Mouse (Mus musculus) C2C12 (cell line): ENCODE results near the gene Cecr2. TPM values are rescaled to one million over a fixed set of nuclear protein-coding genes. Genes with fewer than 3 reads are reported as not detected.

Experiments
- H3K27me3 ChIP-seq: one replicate; pipeline ENCODE4 v1.6.1; 2011; ENCODE audit not compliant: control insufficient read depth, insufficient read depth, insufficient read length
- H3K36me3 ChIP-seq: one replicate; pipeline ENCODE4 v1.6.1; 2011; ENCODE audit not compliant: control insufficient read depth, insufficient read depth
- H3K4me3 ChIP-seq: one replicate; pipeline ENCODE4 v1.5.1; 2011; ENCODE audit warnings: mild to moderate bottlenecking, control low read depth; ENCODE audit not compliant: poor library complexity, insufficient read depth, severe bottlenecking
- H3K79me2 ChIP-seq: one replicate; pipeline ENCODE4 v1.6.1; 2011; ENCODE audit not compliant: control insufficient read depth, insufficient read depth
- H3K79me3 ChIP-seq: one replicate; pipeline ENCODE4 v1.6.1; 2011; ENCODE audit warnings: low read depth, control low read depth
- H3ac ChIP-seq: one replicate; pipeline ENCODE3; 2011; ENCODE audit warnings: low read depth; ENCODE audit not compliant: control insufficient read depth, insufficient read length
- CEBPB ChIP-seq: IDR thresholded peaks from one replicate; pipeline ENCODE4 v1.6.1; 2011; ENCODE audit warnings: low read depth, mild to moderate bottlenecking, control low read depth, moderate library complexity
- CTCF ChIP-seq: IDR thresholded peaks from one replicate; pipeline ENCODE4 v1.5.1; 2011; ENCODE audit not compliant: control insufficient read depth, insufficient read depth, insufficient read length
- FOSL1 ChIP-seq: IDR thresholded peaks from one replicate; pipeline ENCODE4 v1.8.0; 2011; ENCODE audit warnings: mild to moderate bottlenecking, low read length; ENCODE audit not compliant: poor library complexity, insufficient read depth, severe bottlenecking
- MAX ChIP-seq: IDR thresholded peaks from one replicate; pipeline ENCODE4 v1.6.1; 2011; ENCODE audit warnings: mild to moderate bottlenecking, control low read depth
- MYOD1 ChIP-seq: IDR thresholded peaks from one replicate; pipeline ENCODE4 v1.6.1; 2011; ENCODE audit warnings: low read depth; ENCODE audit not compliant: control insufficient read depth, insufficient read length
- MYOG ChIP-seq: IDR thresholded peaks from one replicate; pipeline ENCODE4 v1.6.1; 2011; ENCODE audit not compliant: control insufficient read depth, insufficient read length; ENCODE audit errors: extremely low read depth
- USF1 ChIP-seq: IDR thresholded peaks from one replicate; pipeline ENCODE4 v1.6.1; 2011; ENCODE audit warnings: low read depth, mild to moderate bottlenecking, control low read depth, moderate library complexity
- polyA plus RNA-seq: library from polyadenylated mRNA; unstranded; fragments of >200 nt; fragmentation: generic; extraction: Trizol; gene quantifications from one replicate; pipeline ENCODE4 v1.2.1, GENCODE M21; 2012; ENCODE audit warnings: missing spikeins

The Cecr2 gene
- polyA plus RNA-seq, 1 experiment: 0.01 TPM

- H3K36me3 ChIP-seq: no peaks in the 10 kb centered on the region
Measured at GRCm38 (mm10) chr6:120665415-120665815, 754 bp upstream of the Cecr2 start.

GRCm38 (mm10) chr6:120666761-120667421, 722 bp downstream of the Cecr2 start:
- TF ChIP-seq FOSL1 (no peak), MAX (no peak), USF1 (no peak), MYOG (no peak), CTCF (no peak), MYOD1 (no peak), CEBPB (no peak)
- Histone ChIP-seq H3K4me3 (peak overlapping the region; percentile 18), H3K79me2 (no peaks in the 10 kb centered on the region), H3ac (peak overlapping the region; percentile 73), H3K27me3 (peaks cover 62% of the 10 kb centered on the region), H3K79me3 (no peaks in the 10 kb centered on the region), H3K36me3 (no peaks in the 10 kb centered on the region)

More at GRCm38 (mm10) chr6:120665415-120665815, 754 bp upstream of the Cecr2 start:
- Histone ChIP-seq H3ac (no peak overlapping the region), H3K27me3 (peaks cover 63% of the 10 kb centered on the region), H3K79me2 (no peaks in the 10 kb centered on the region), H3K4me3 (no peak overlapping the region), H3K79me3 (no peaks in the 10 kb centered on the region)
- no peak for TF ChIP-seq MYOD1
- TF ChIP-seq CTCF: no peak
- no peak for TF ChIP-seq USF1
- TF ChIP-seq MAX: no peak
- no peak for TF ChIP-seq CEBPB
- TF ChIP-seq FOSL1: no peak
- no peak for TF ChIP-seq MYOG

- no peaks in the 10 kb centered on the region for H3K79me3 ChIP-seq
- no peaks in the 10 kb centered on the region for H3K79me2 ChIP-seq
- H3K27me3 ChIP-seq: peaks cover 58% of the 10 kb centered on the region
- no peak for TF ChIP-seq CTCF
- TF ChIP-seq MAX: no peak
- no peak for TF ChIP-seq MYOG
- no peak for TF ChIP-seq FOSL1
- TF ChIP-seq USF1: no peak
- no peak for TF ChIP-seq MYOD1
- no peak for TF ChIP-seq CEBPB
- no peak overlapping the region for H3ac ChIP-seq
- no peaks in the 10 kb centered on the region for H3K36me3 ChIP-seq
- H3K4me3 ChIP-seq: no peak overlapping the region
Measured at GRCm38 (mm10) chr6:120667422-120667781, 1.2 kb downstream of the Cecr2 start.

DNA sequence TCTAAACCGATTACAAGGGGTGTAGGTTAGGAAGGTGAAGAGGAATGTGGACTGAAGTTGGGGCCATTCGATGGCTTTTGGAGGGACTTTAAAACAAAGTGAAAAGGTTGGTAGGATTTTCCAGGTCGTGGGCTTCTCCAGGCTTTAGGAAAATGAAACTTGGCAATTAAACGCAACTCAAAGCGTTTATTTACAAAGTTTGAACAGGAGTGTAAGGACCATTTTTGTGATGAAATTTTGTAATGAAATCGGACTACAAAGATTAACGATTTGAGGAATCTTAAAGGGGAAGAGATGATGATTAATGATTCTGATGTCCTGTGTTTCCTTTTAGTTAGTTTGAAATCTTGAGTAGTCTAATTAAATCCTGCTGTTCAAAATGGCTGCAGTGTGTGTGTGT, 1.7 kb downstream of the Cecr2 start:
- Histone ChIP-seq H3K79me2 (no peaks in the 10 kb centered on the region), H3K79me3 (no peaks in the 10 kb centered on the region), H3K4me3 (no peak overlapping the region), H3K27me3 (peaks cover 55% of the 10 kb centered on the region), H3ac (no peak overlapping the region), H3K36me3 (no peaks in the 10 kb centered on the region)
- TF ChIP-seq FOSL1 (no peak), USF1 (no peak), MYOG (no peak), CTCF (no peak), CEBPB (no peak), MAX (no peak), MYOD1 (no peak)

- Histone ChIP-seq H3ac (no peak overlapping the region), H3K79me2 (no peaks in the 10 kb centered on the region), H3K27me3 (peaks cover 4% of the 10 kb centered on the region), H3K4me3 (no peak overlapping the region), H3K36me3 (no peaks in the 10 kb centered on the region), H3K79me3 (no peaks in the 10 kb centered on the region)
- TF ChIP-seq CTCF: peak; percentile 5
- TF ChIP-seq MYOD1: no peak
Measured at GRCm38 (mm10) chr6:120674121-120674520, 8.0 kb downstream of the Cecr2 start.

GRCm38 (mm10) chr6:120674881-120675280, 8.7 kb downstream of the Cecr2 start:
- no peaks in the 10 kb centered on the region for H3K79me3 ChIP-seq
- H3K79me2 ChIP-seq: no peaks in the 10 kb centered on the region
- no peak overlapping the region for H3K4me3 ChIP-seq
- H3K36me3 ChIP-seq: no peaks in the 10 kb centered on the region
- no peak overlapping the region for H3ac ChIP-seq
- TF ChIP-seq USF1 (no peak), MAX (no peak), CTCF (no peak), MYOD1 (no peak), MYOG (no peak), CEBPB (no peak), FOSL1 (no peak)
- H3K27me3 ChIP-seq: peaks cover 6% of the 10 kb centered on the region
